Mouse (Mus musculus) brain, adult 2 months (tissue): ENCODE data around the gene 4921507P07Rik.
"Not testable (repeated sequence)": the region's sequence is repeated elsewhere in the genome, so short reads cannot be mapped to it uniquely, and the experiment has no call there.

Experiments
- DNase-seq: peaks from one replicate; pipeline ENCODE4 v3.0.0; 2011; ENCODE audit warnings: low read depth, low spot score

The 4921507P07Rik gene

DNA sequence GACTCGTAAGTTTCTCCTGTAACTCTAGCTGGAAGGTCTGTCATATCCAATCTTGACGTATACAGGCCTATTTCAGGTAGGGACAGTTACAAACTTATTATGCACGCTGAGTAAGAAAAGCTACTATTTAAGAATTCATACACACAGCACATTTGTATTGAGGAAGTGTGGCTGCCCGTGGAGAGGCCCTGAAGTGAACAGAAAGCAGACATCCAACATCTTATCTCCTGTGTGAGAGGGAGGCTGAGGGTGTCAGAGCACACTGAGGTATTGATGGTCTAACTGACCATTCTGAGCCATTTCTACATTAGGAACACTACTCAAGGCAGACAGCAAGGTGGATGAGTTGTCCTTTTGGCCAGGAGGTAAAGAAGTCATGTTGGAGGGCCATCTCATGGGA, 37.6 kb downstream of the 4921507P07Rik start:
- no peak for DNase-seq

DNA sequence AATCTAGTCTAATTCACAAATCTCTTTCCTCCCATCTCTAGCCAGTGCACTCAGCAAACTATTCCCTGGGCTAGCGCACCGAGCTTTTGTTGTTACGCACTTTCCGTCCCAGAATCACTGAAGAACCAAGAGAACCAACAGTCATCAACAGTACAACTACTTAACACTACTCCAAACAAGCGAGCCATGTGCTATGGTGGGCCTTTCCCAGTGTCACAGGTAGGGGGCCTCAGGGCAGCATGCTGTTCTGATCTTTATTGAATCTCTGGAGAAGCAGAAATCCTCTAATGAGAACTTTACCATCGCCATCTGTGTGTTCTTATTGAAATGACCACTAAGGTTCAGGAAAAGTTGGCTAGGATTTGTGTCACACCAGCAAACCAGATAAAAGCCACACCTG, 38.9 kb downstream of the 4921507P07Rik start:
- no peak for DNase-seq

DNA sequence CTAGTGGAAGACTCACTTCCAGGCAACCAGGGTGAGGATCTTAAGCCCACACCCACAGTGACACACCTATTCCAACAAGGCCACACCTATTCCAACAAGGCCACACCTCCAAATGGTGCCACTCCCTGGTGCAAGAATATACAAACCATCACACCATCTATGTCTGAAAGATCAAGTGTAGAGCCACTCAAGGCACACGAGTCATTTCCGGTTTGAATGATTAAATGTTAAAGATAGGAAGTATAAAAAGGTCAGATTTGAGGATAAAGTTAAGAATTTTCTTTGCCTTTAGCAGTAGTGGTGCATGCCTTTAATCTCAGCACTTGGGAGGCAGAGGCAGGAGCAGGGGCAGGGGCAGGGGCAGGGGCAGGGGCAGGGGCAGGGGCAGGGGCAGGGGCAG, 42.2 kb downstream of the 4921507P07Rik start:
- DNase-seq, result not testable (repeated sequence)

DNA sequence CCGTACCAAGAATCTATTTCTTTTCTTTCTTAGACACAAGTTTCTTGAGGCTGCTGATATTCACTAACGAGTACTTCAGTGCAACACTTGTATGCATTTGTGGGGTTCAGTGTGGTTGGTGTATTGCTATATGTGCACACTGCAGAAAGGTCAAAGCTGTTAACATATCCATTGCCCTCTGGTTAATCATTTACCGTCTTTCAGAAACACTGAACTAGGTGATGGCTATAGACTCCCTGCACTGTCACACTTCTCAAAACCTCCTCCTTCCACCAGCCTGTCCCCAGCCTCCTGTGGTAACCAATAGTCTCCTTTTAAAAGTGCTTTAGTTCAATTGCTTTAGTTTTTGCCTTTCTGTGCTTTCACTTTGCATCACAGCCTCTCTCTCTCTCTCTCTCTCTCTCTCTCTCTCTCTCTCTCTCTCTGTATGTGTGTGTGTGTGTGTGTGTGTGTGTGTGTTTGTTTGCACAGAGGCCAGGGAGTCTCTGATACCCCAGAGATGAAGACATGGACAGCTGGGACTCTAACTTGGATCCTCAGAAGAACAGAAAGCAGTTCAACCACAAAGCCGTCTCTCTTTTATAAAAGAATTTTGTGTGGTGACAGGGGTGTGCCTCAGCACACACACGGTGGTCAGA, 43.4 kb downstream of the 4921507P07Rik start:
- DNase-seq, result no peak

DNA sequence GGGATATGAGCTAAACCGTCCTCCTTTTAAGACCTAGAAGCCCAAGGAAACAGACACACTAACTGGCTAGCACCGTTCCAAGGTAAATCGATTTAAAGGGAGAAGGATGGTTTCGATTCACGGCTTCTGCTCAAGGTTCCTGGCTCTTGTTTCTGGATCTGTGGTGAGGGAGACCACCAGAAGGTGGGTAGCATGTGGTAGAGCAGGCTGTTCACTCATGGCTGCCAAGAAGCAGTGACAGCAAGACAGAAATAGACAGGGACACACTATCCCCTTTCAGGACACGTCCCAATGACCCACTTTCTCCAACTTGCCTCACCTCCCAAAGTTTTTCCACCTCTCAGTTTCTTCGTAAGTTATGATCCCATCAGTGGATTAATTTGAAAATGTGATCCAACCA, 46.6 kb downstream of the 4921507P07Rik start:
- peak; percentile 46 for DNase-seq

DNA sequence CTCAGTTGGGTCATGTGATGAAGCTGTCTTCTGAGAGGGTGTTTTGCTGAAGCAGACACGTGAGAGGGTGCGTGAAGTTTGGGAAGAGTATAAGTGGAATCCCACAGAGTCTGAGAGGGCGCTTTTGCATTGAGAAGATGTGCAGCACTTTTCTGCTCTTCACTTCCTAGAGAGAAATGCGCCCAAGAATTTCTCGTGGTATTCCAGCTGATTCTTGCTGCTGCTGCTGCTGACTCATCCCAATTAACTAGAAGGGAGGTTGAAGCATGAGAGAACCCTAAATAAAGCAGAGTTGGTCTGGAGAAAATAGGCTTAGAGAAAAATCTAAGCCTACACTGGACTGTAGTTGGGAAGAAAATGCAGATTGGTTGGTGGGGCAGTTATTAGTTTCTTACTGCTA, 47.4 kb downstream of the 4921507P07Rik start:
- DNase-seq, result peak; percentile 85

DNA sequence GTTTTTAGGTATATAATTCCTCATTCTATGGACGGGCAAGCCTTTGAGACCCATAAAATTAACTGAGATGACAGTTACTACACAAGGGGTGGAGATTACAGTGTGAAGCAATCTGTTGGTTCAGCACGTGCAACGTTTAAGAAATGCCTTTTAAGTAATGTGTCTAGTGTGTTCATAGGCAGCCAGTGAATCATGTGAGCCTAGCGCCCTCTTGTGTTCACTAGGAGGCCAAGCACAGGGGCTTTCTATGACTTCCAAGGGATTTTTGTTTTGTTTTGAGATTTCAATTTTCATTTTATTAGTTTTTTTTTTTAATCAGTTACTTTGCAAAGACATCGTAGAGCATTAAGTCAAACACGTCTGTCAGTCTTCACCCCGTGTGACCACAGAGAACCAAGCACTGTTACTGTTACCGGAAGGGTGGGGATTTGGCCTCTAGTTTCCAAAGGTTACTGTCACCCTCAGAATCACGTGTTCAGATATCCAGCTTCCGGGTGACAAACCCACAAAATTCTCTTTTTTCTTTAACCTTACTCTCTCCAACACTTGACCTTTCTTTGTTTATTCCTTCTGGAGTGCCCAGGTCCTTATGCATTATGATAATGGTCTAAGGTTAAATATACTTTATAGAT, 50.9 kb downstream of the 4921507P07Rik start:
- peak; percentile 80 for DNase-seq

DNA sequence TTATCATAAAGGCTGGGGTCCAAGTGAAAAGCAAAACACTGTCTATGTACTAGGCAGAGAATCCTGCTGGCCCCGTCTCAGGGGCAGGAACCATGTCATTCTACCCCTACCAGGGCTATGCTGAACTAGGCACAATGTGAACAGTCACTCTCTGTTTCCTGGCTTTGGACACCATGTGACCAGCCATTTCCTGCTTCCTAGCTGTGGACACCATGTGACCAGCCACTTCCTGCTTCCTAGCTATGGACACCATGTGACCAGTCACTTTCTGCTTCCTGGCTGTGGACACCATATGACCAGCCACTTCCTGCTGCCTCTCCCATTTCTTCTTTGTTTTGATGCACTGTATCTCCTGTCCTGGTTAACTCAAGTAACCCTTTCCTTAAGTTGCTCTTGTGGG, 53.9 kb downstream of the 4921507P07Rik start:
- no peak for DNase-seq

DNA sequence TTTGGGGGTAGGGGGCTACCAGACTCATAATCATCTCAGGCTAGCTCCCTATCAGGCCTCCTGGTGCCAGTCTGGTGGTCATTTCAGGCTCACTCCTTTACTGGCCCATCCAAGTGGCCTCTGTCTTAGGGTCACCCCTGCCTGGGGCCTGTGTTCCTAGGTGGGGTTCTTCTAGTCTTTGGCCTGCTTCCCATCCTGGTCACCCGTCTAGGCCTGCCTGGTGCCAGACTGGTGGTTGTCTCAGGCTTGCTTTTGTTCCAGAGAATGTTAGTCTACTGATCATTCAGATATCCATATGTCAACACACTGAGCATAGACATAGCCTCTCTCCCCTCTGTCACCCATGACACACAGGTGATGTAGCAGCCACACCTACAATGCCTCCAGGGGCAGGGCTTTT, 56.8 kb downstream of the 4921507P07Rik start:
- DNase-seq, result no peak

DNA sequence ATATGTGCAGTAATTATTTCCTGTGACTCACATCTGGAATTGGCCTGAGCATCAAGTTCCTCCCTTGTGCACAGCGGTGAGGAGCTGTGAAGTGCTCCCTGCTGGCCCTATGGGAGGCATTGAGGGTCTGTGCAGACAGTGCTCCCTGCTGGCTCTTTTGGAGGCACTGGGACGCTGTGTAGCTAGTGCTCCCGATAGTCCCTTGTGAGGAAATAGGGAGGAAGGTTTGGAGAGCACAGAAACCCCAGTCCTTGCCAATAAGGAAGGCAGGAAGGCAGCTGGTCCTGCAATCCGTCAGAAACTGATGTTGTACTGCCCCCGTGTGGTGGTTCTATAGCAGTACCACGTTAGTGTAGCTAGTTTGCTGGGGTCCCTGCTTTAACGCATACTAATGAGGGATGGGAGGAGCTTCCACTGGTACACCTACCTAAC, 60.0 kb downstream of the 4921507P07Rik start:
- DNase-seq, result peak; percentile 92

DNA sequence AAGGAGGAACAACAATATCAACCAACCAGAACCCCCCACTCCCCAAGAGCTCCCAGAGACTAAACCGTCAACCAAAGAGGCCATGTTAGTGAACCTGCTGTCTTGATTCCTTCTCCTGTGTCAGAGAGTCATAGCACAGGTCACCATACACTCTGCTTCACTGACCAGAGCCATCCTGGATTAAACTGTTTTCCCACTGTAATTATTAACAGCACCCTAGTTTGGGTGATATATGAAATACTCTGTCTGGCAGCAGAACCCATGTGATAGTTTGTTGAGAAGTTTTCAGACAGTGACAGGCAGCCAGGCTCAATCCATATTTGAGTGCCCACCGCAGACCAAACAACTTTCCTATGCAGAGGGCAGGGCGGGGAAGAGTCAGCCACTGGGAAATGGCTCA, 61.1 kb downstream of the 4921507P07Rik start:
- no peak for DNase-seq

DNA sequence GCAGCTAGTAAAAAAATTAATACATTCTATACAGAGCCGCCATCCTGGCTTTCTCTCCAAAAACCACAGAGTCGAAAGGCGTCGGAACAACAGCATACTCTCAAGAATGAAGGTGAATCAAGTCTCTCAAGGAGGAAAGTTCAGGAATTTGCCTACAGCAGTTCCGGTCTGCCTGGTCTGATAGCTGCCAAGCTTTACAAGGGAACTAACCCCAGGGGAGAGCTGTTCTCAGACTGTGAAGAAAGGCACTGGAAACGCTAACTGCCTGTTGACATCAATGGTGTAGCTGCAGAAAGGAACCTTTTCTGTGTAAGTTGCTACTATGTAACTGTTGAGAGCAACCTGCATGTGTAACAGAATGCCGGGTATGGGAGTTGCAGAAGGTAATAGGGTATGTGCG, 64.5 kb downstream of the 4921507P07Rik start:
- no peak for DNase-seq

DNA sequence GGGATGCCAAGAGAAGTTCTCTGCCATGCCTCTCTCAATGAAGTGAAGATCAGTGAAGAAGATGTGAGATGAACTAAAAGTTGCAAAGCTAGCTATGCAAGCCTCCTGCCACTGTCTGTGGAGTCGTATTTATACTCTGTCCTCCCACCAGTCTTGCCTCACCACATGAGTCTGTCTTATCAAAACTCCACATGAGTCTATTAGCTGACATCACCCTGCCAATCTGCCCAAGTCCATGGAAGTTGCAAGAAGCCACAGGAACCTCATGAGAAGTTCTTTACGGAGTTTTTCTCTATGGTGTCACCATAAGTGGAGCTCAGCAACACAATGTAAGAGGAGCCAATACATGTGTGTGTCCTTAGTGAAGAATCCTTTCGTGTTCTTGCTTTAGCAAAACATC, 65.4 kb downstream of the 4921507P07Rik start:
- no peak for DNase-seq

DNA sequence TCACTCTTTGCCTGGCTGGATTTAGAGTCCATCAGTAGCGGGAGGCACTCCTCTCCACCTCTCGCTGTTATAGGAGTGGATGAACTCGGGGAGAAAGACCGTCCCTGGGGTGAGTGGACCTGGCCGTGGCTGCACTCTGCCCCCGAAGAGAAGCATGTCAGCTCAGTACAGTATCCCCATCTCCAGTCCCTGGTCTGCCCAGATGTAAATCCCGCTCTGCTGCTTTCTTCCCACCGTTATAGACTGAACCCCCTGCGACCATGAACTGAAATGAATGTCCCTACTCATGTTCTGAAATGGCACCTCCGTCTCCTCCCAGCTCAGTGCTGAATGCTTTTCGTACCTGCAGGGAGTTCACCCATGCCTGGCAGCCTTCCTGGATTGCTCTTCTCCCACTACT, 67.2 kb downstream of the 4921507P07Rik start:
- DNase-seq, result no peak

DNA sequence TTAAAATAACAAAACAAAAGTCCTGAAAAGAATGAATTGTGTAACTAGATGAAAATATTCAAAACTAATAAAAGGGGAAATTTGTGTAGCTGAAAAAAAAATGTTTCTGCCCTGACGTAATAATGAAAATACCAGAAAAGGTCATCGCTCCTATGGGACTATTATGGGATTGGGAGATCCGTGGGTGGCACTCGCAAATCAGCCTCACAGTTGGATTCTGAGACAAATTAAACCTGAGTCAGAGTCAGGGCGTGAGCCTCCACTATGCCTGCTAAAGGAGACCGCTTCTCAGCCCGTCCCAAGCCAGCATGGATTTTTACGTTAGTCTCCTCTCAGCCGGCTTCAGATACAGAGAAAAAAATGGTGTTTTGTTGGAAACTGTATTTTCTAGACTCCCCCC, 69.0 kb downstream of the 4921507P07Rik start:
- peak; percentile 51 for DNase-seq

DNA sequence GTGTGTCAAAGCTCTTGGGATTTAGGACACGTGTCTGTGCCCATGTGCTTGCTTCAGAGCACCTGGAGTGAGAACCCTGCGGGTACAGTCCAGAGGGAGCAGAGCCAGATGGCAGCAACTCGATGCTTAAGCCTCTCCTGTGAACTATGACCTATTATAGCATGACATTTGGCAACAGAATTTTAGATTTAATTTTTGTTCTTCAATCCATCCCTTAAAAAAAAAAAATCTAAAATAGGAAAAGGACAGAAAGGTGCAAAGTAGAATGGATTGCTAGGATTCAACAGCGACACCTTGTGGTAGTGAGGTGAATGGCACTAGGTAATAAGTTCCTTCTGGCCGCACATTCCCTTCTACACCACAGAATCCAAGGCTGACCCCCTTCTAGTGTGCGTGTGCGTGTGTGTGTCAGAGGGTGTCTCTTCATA, 69.8 kb downstream of the 4921507P07Rik start:
- DNase-seq, result peak; percentile 90

DNA sequence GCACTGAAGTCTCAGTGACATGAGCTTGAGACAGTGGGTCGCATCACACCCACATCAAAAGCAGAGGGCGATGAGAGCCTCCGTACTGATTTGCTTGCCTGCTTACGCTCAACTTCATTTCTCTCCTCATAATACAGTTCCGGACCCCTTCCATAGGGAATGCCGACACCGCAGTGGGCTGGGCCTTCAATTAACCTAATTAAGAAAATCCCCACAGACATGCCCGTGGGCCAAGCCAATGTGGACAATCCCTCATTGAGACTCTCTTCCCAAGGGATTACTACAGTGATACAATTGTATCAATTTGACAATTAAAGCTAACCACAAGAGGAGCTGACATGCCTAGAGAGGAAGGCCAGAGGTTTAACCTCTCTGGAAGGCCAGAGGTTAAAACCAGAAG, 70.6 kb downstream of the 4921507P07Rik start:
- DNase-seq, result no peak

DNA sequence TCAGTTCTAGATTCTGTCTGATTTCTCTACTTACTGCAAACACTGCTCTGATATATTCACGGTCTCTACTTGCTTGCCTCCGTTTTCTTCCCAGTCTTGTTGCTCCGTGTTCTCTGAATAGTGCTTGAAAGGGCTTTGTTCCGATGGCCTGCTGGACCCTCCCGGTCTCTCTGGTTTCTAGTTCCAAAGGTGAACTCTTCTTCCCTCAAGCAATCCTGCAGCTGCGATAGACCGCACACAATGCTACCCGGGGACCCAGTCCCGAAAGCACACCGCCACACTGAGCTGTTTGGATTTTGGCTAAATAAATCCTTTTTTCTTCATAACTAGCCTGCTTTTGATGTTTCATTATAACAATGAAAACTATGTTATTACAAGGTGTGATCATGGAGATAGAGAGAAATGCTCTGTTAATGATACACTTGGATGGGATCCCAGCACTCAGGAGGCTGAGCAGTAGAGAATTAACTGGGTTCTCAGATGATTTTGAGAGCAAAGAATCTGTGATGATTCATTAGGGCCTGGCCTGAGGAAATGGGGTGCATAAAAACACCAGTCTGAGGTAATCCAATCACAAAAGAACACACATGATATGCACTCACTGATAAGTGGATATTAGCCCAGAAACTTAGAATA, 72.1 kb downstream of the 4921507P07Rik start:
- no peak for DNase-seq
